Mouse (Mus musculus): Measurements from ENCODE around the gene Ccdc88a. TPM values are rescaled to one million over a fixed set of nuclear protein-coding genes. Genes with fewer than 3 reads are reported as not detected.

Ccdc88a gene
- total and polyA plus RNA-seq, 3 experiments, result 4.0 to 225 (median 5.9) TPM

- peak overlapping the region; percentile 75 to 99 for H3K4me3 ChIP-seq (ENCODE audit: control insufficient read depth in 1 of 2, insufficient read depth in 1 of 2, low read depth in 2 of 2, low read length in 2 of 2)
- H3K79me2 ChIP-seq (ENCODE audit: control insufficient read depth, insufficient read depth, low read length, poor library complexity), result peaks cover 26% of the 10 kb centered on the region
- H3K27me3 ChIP-seq (ENCODE audit: control insufficient read depth in 1 of 2, insufficient read depth in 2 of 2, low read length in 2 of 2), result no peaks in the 10 kb centered on the region
- no peaks in the 10 kb centered on the region for H3K9me3 ChIP-seq (replicated peaks; ENCODE audit: insufficient read depth, low read length)
- H3K36me3 ChIP-seq (ENCODE audit: control insufficient read depth in 1 of 2, insufficient read depth in 2 of 2, low read length in 2 of 2), result peaks cover 26 to 33% of the 10 kb centered on the region in 2 experiments
- DNase-seq (ENCODE audit: low read depth, low spot score), result no peak
- peak overlapping the region; percentile 95 for H3K27ac ChIP-seq (ENCODE audit: control insufficient read depth, low read depth, low read length)
- peak; percentile 74; the same call in 1 of the 2 replicates for TF ChIP-seq POLR2AphosphoS5 (IDR thresholded peaks at IDR 0.05; ENCODE audit: borderline replicate concordance, low read depth, low read length)
- TF ChIP-seq POLR2AphosphoS2 (IDR thresholded peaks at IDR 0.05; ENCODE audit: low read length), result peak; percentile 50; the same call in 1 of the 2 replicates
- no peak for TF ChIP-seq ZKSCAN1 (IDR thresholded peaks at IDR 0.05; ENCODE audit: low read depth, low read length)
- peak; percentile 83 for TF ChIP-seq CHD1 (IDR thresholded peaks at IDR 0.05; ENCODE audit: low read depth, low read length)
- 0 out of 2 replicates have a peak, but pooled peaks have one; percentile 56 for TF ChIP-seq UBTF (IDR thresholded peaks at IDR 0.05; ENCODE audit: borderline replicate concordance, insufficient read depth, low read depth, low read length)
- TF ChIP-seq NELFE (IDR thresholded peaks at IDR 0.05; ENCODE audit: low read depth, low read length), result no peak
- TF ChIP-seq SMC3 (IDR thresholded peaks at IDR 0.05; ENCODE audit: low read depth, low read length), result peak; percentile 14; the same call in 1 of the 2 replicates
- TF ChIP-seq BHLHE40 (IDR thresholded peaks at IDR 0.05; ENCODE audit: borderline replicate concordance, low read depth, low read length), result no peak
- TF ChIP-seq RAD21 (IDR thresholded peaks at IDR 0.05; ENCODE audit: low read depth, low read length), result no peak
- no peak for TF ChIP-seq USF1 (IDR thresholded peaks at IDR 0.05; ENCODE audit: low read depth, low read length)
- no peak for TF ChIP-seq HCFC1 (IDR thresholded peaks at IDR 0.05; ENCODE audit: low read depth, low read length)
- TF ChIP-seq EP300 (IDR thresholded peaks at IDR 0.05; ENCODE audit: low read depth in 1 of 2, low read length in 2 of 2), result no peak
- no peak; the same call in 1 of the 2 replicates for TF ChIP-seq E2F4 (IDR thresholded peaks at IDR 0.05; ENCODE audit: borderline replicate concordance, low read depth, low read length)
- no peak; the same call in 1 of the 2 replicates for TF ChIP-seq SIN3A (IDR thresholded peaks at IDR 0.05; ENCODE audit: low read length)
- TF ChIP-seq POLR2A (IDR thresholded peaks at IDR 0.05; ENCODE audit: control insufficient read depth in 1 of 2, insufficient read depth in 1 of 2, low read depth in 1 of 2, low read length in 2 of 2, poor library complexity in 1 of 2), result peak; percentile 7 to 69; a peak in 3 of 4 replicates
- TF ChIP-seq MYB (IDR thresholded peaks at IDR 0.05; ENCODE audit: low read depth, low read length), result no peak
- no peak for TF ChIP-seq MAX (IDR thresholded peaks at IDR 0.05; ENCODE audit: low read length)
- no peak for TF ChIP-seq TAL1 (IDR thresholded peaks at IDR 0.05; ENCODE audit: low read length)
- no peak for TF ChIP-seq ZC3H11A (IDR thresholded peaks at IDR 0.05; ENCODE audit: low read depth, low read length)
- H3K9ac ChIP-seq (ENCODE audit: control insufficient read depth, low read depth, low read length, poor library complexity, severe bottlenecking), result peak overlapping the region; percentile 97
- peaks cover 4 to 17% of the 10 kb centered on the region in 2 experiments for H3K4me1 ChIP-seq (ENCODE audit: control insufficient read depth in 1 of 2, insufficient read depth in 2 of 2, low read length in 2 of 2)
Measured at GRCm38 (mm10) chr11:29547249-29547751, 173.8 kb downstream of the Ccdc88a start.

DNA sequence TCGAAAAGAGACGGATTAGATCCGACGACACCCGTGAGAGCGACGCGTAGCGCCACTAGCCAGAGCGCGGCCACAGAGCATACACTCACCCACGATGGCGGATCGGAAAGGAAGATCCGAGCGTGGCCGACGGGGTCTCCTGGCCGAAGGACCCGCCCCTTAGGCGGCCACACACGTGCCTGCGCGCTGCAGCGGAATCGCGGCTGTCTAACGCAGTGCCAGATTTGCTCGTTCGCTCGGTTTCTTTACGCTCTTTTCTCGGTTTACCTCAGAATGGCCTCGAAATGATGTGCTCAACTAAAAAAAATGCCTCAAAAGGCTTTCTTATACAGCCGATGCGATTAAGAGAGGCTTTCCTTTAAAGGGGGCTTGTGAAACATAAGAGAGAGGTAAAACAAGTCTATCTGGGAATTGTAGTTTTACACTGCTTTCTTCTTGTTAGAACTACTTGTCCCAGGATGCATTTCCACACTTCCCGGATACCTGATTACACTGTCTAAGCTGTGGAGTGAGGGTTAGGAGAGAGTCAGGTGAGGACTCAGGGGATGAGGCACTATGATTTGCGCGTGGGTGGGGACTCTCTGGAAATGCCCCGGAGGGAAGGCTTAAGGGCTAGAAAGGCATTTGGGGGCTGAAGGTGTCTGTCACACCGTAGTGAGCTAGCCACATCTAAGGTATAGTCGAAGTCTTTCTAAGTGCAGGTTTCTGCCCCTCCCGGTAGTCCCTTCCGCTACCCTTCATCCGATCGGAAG is 174.5 kb downstream of the Ccdc88a start, which contains the start of the genes Clhc1 and Rps27a:
Gene Clhc1 (plus strand): TSS at position 199 of the 752 bp plus-strand sequence.
Gene Rps27a (minus strand): TSS at position 358 of the 752 bp plus-strand sequence.
- peak; percentile 98 for DNase-seq (ENCODE audit: low read depth, low spot score)
- Histone ChIP-seq H3K79me2 (ENCODE audit: control insufficient read depth, insufficient read depth, low read length, poor library complexity) (peaks cover 26% of the 10 kb centered on the region), H3K9ac (ENCODE audit: control insufficient read depth, low read depth, low read length, poor library complexity, severe bottlenecking) (peak within 1 kb of the TSS; percentile 97)
- peak; percentile 88; the same call in 1 of the 2 replicates for TF ChIP-seq MAZ (IDR thresholded peaks at IDR 0.05; ENCODE audit: low read depth, low read length)
- no peak for TF ChIP-seq ZC3H11A (IDR thresholded peaks at IDR 0.05; ENCODE audit: low read depth, low read length)
- TF ChIP-seq NELFE (IDR thresholded peaks at IDR 0.05; ENCODE audit: low read depth, low read length), result peak; percentile 98
- TF ChIP-seq SMC3 (IDR thresholded peaks at IDR 0.05; ENCODE audit: low read depth, low read length), result peak; percentile 15; the same call in 1 of the 2 replicates
- peak; percentile 32; the same call in 1 of the 2 replicates for TF ChIP-seq RCOR1 (IDR thresholded peaks at IDR 0.05; ENCODE audit: low read depth, low read length)
- TF ChIP-seq POLR2A (IDR thresholded peaks at IDR 0.05; ENCODE audit: control insufficient read depth in 1 of 2, insufficient read depth in 1 of 2, low read depth in 1 of 2, low read length in 2 of 2, poor library complexity in 1 of 2), result peak; percentile 91 to 97
- no peak for TF ChIP-seq MEF2A (IDR thresholded peaks at IDR 0.05; ENCODE audit: extremely low read depth, insufficient replicate concordance, low read depth, low read length, poor library complexity, severe bottlenecking)
- TF ChIP-seq MAX (IDR thresholded peaks at IDR 0.05; ENCODE audit: low read length), result peak; percentile 99
- TF ChIP-seq EP300 (IDR thresholded peaks at IDR 0.05; ENCODE audit: low read depth in 1 of 2, low read length in 2 of 2), result peak in 1 of 2 experiments; percentile 33; a peak in 1 of 4 replicates
- TF ChIP-seq TCF12 (IDR thresholded peaks at IDR 0.05; ENCODE audit: low read depth, low read length), result peak; percentile 66
- TF ChIP-seq USF2 (IDR thresholded peaks at IDR 0.05; ENCODE audit: borderline replicate concordance in 1 of 2, insufficient read depth in 1 of 2, low read depth in 1 of 2, low read length in 2 of 2), result no peak
- peak; percentile 99 for TF ChIP-seq ELF1 (IDR thresholded peaks at IDR 0.05; ENCODE audit: low read depth, low read length)
- TF ChIP-seq JUND (IDR thresholded peaks at IDR 0.05; ENCODE audit: low read depth, low read length), result no peak
- peak; percentile 63 for TF ChIP-seq USF1 (IDR thresholded peaks at IDR 0.05; ENCODE audit: low read depth, low read length)
- TF ChIP-seq TBP (IDR thresholded peaks at IDR 0.05; ENCODE audit: low read depth, low read length), result peak; percentile 80

More for the DNA sequence above, 174.5 kb downstream of the Ccdc88a start, which contains the start of the genes Clhc1 and Rps27a:
- Histone ChIP-seq H3K27ac (ENCODE audit: control insufficient read depth, low read depth, low read length) (peak within 1 kb of the TSS; percentile 95), H3K4me1 (ENCODE audit: control insufficient read depth in 1 of 2, insufficient read depth in 2 of 2, low read length in 2 of 2) (peaks cover 4 to 17% of the 10 kb centered on the region in 2 experiments), H3K9me3 (replicated peaks; ENCODE audit: insufficient read depth, low read length) (no peaks in the 10 kb centered on the region), H3K27me3 (ENCODE audit: control insufficient read depth in 1 of 2, insufficient read depth in 2 of 2, low read length in 2 of 2) (no peaks in the 10 kb centered on the region), H3K36me3 (ENCODE audit: control insufficient read depth in 1 of 2, insufficient read depth in 2 of 2, low read length in 2 of 2) (peaks cover 26 to 33% of the 10 kb centered on the region in 2 experiments), H3K4me3 (ENCODE audit: control insufficient read depth in 1 of 2, insufficient read depth in 1 of 2, low read depth in 2 of 2, low read length in 2 of 2) (peak within 1 kb of the TSS; percentile 75 to 99)

Measured in MEL (cell line).